Mouse (Mus musculus): ENCODE measurements around the gene Slc44a2. TPM values are rescaled to one million over a fixed set of nuclear protein-coding genes. Genes with fewer than 3 reads are reported as not detected.
A peak's percentile ranks its signal among the peaks of the same experiment; 100 is the strongest.

The Slc44a2 gene
- total and polyA plus RNA-seq, 2 experiments from 2014 or later: 47.1 to 58.5 TPM

- 34% methylated on average over 20 of the region's 20 CpGs for WGBS
- H3K36me3 ChIP-seq (ENCODE audit: insufficient read depth, low read length): peaks cover 47% of the 10 kb centered on the region
- H3K9ac ChIP-seq (replicated peaks; ENCODE audit: low read length, poor library complexity, severe bottlenecking): no peak overlapping the region
Observed at GRCm38 (mm10) chr9:21352463-21353372, 32.2 kb downstream of the Slc44a2 start.

GRCm38 (mm10) chr9:21353373-21353686 lies 32.8 kb downstream of the Slc44a2 start:
- no peak overlapping the region for H3K4me2 ChIP-seq (ENCODE audit: low read depth, low read length, poor library complexity, severe bottlenecking)
- no peak overlapping the region for H3K9ac ChIP-seq (replicated peaks; ENCODE audit: low read length, poor library complexity, severe bottlenecking)
- peaks cover 41% of the 10 kb centered on the region for H3K36me3 ChIP-seq (ENCODE audit: insufficient read depth, low read length)
- no peak overlapping the region for H3K27ac ChIP-seq (ENCODE audit: low read depth, low read length)
- DNase-seq (ENCODE audit: low spot score) (no peak), ATAC-seq (ENCODE audit: low FRiP score) (no peak)
- no peaks in the 10 kb centered on the region for H3K4me1 ChIP-seq (ENCODE audit: insufficient read depth, low read length)
- no peaks in the 10 kb centered on the region for H3K27me3 ChIP-seq (ENCODE audit: insufficient read depth, low read length)
- H3K4me3 ChIP-seq (ENCODE audit: low read depth, low read length): no peak overlapping the region
- no peak for TF ChIP-seq CTCF (IDR thresholded peaks at IDR 0.05)
- WGBS: 75% methylated on average over 2 of the region's 2 CpGs
- no peaks in the 10 kb centered on the region for H3K9me3 ChIP-seq (ENCODE audit: low read length)

More at GRCm38 (mm10) chr9:21352463-21353372, 32.2 kb downstream of the Slc44a2 start:
- no peaks in the 10 kb centered on the region for H3K4me1 ChIP-seq (ENCODE audit: insufficient read depth, low read length)
- no peak for DNase-seq (ENCODE audit: low spot score)
- no peaks in the 10 kb centered on the region for H3K27me3 ChIP-seq (ENCODE audit: insufficient read depth, low read length)
- no peak overlapping the region for H3K27ac ChIP-seq (ENCODE audit: low read depth, low read length)
- no peaks in the 10 kb centered on the region for H3K9me3 ChIP-seq (ENCODE audit: low read length)
- no peak overlapping the region for H3K4me2 ChIP-seq (ENCODE audit: low read depth, low read length, poor library complexity, severe bottlenecking)
- no peak overlapping the region for H3K4me3 ChIP-seq (ENCODE audit: low read depth, low read length)
- TF ChIP-seq CTCF (IDR thresholded peaks at IDR 0.05): no peak
- no peak for ATAC-seq (ENCODE audit: low FRiP score)

DNA sequence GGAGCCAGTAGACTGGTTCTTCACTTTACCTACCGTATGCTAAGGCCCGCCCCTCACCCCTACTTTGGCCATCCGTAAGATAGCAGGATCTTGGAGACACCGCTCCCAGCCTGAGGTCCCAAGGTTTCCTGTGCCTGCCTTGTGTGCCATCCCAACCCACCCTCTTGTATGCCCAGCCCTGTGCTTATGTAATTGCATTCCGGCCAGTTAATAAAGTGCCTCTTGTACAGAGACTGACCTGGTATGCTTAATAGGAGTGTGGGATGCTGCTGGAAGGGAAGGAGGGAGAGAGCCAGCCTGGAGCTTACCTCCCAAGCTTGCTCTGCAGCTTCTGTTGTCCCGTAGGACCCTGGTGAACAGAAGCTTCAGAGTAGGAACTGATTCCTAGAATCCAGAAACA lies 34.3 kb downstream of the Slc44a2 start:
- no peaks in the 10 kb centered on the region for H3K27me3 ChIP-seq (ENCODE audit: insufficient read depth, low read length)
- H3K9ac ChIP-seq (replicated peaks; ENCODE audit: low read length, poor library complexity, severe bottlenecking): no peak overlapping the region
- 87% methylated on average over 6 of the region's 6 CpGs for WGBS
- ATAC-seq (ENCODE audit: low FRiP score) (no peak), DNase-seq (ENCODE audit: low spot score) (no peak)
- H3K27ac ChIP-seq (ENCODE audit: low read depth, low read length): no peak overlapping the region
- no peaks in the 10 kb centered on the region for H3K4me1 ChIP-seq (ENCODE audit: insufficient read depth, low read length)
- no peak overlapping the region for H3K4me3 ChIP-seq (ENCODE audit: low read depth, low read length)
- TF ChIP-seq CTCF (IDR thresholded peaks at IDR 0.05): no peak
- H3K9me3 ChIP-seq (ENCODE audit: low read length): no peaks in the 10 kb centered on the region
- H3K4me2 ChIP-seq (ENCODE audit: low read depth, low read length, poor library complexity, severe bottlenecking): no peak overlapping the region
- H3K36me3 ChIP-seq (ENCODE audit: insufficient read depth, low read length): peaks cover 30% of the 10 kb centered on the region

DNA sequence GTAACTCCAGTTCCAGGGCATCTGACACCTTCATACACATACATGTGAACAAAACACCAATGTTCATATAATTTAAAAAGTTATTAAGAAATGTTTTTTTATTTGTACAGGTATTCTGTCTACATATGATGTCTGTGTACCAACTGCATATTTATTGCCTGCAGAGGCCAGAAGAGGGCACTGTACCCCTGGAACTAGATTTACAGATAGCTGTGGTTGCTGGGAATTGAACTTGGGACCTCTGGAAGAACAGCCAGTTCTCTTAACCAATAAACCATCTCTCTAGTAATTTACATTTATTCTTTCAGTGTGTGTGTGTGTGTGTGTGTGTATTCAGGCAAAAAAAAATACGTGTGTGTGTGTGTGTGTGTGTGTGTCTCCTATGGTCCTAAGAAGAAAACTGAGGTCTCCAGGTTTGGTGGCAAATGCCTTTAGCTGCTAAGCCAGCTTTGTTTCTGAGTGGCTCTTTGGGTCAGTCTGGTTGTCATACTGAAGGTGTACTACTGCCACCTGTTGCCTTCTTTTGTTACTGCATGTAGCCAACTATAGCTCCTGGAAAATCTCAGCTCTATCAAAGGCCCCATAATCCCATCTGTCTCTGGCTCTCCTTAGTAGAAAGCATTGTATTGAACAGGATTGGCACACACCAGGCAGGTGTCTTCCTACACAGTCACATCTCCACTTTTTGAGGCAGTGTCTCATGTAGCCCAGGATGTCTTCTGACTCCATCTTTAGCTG lies 36.7 kb downstream of the Slc44a2 start:
- DNase-seq (ENCODE audit: low spot score): peak; percentile 88
- Histone ChIP-seq H3K4me3 (ENCODE audit: low read depth, low read length) (no peak overlapping the region), H3K36me3 (ENCODE audit: insufficient read depth, low read length) (peaks cover 24% of the 10 kb centered on the region), H3K9ac (replicated peaks; ENCODE audit: low read length, poor library complexity, severe bottlenecking) (no peak overlapping the region), H3K27me3 (ENCODE audit: insufficient read depth, low read length) (no peaks in the 10 kb centered on the region), H3K4me1 (ENCODE audit: insufficient read depth, low read length) (no peaks in the 10 kb centered on the region), H3K9me3 (ENCODE audit: low read length) (no peaks in the 10 kb centered on the region), H3K4me2 (ENCODE audit: low read depth, low read length, poor library complexity, severe bottlenecking) (no peak overlapping the region), H3K27ac (ENCODE audit: low read depth, low read length) (no peak overlapping the region)
- TF ChIP-seq CTCF (IDR thresholded peaks at IDR 0.05): peak; percentile 80
- ATAC-seq (ENCODE audit: low FRiP score): 0 out of 2 replicates have a peak, but pooled peaks have one; percentile 62
- 0% methylated on average over 1 of the region's 1 CpGs for WGBS

DNA sequence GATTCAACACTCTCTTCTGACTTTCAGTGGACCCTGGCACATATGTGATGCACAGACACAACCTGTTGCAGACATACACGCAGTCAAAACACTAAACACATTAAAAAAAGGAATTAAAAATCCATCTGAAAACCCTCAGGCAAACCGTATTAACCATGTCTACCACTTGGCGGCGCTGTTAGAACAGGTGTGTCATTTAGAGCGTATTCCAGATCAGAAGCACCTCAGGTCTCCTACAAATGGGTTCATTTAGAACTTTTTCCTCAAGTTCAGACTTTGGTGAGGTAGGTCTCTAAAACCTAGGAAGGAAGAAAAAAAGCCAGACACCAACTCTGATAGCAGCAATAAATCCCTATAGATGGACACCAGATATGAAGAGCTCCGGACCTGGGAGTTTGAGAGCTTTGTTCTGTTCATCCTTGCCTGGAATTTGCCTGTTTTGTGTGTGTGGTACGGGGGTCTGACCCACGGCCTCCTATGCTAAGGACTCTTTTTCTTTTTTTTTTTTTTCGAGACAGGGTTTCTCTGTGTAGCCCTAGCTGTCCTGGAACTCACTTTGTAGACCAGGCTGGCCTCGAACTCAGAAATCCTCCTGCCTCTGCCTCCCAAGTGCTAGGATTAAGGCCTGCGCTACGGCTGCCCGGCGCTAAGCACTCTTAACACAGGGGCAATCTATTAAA lies 46.2 kb downstream of the Slc44a2 start:
- no peak overlapping the region for H3K9ac ChIP-seq (replicated peaks; ENCODE audit: low read length, poor library complexity, severe bottlenecking)
- H3K4me2 ChIP-seq (ENCODE audit: low read depth, low read length, poor library complexity, severe bottlenecking): peak overlapping the region; percentile 50
- WGBS: 30% methylated on average over 14 of the region's 14 CpGs
- H3K4me3 ChIP-seq (ENCODE audit: low read depth, low read length): peak overlapping the region; percentile 29
- no peaks in the 10 kb centered on the region for H3K9me3 ChIP-seq (ENCODE audit: low read length)
- peak overlapping the region; percentile 73 for H3K27ac ChIP-seq (ENCODE audit: low read depth, low read length)
- H3K4me1 ChIP-seq (ENCODE audit: insufficient read depth, low read length): peaks cover 5% of the 10 kb centered on the region; the same call in 1 of the 2 replicates
- ATAC-seq (ENCODE audit: low FRiP score) (no peak), DNase-seq (ENCODE audit: low spot score) (peak; percentile 64)
- no peaks in the 10 kb centered on the region for H3K36me3 ChIP-seq (ENCODE audit: insufficient read depth, low read length)
- peak; percentile 75 for TF ChIP-seq CTCF (IDR thresholded peaks at IDR 0.05)
- no peaks in the 10 kb centered on the region for H3K27me3 ChIP-seq (ENCODE audit: insufficient read depth, low read length)

Measured in midbrain, postnatal 0 days (tissue).